Mouse (Mus musculus): ENCODE measurements around the gene Ccdc151. TPM values are rescaled to one million over a fixed set of nuclear protein-coding genes. Genes with fewer than 3 reads are reported as not detected.

Gene Ccdc151
- polyA plus RNA-seq, 1 experiment from 2014 or later = 3.5 TPM

GRCm38 (mm10) chr9:21963417-21963816 is 39.0 kb downstream of the Ccdc151 start, which contains the start of gene Epor:
Gene Epor, minus strand, starts transcription at chr9:21963506.
- ATAC-seq (ENCODE audit: insufficient read depth, low FRiP score, low TSS enrichment) = peak; percentile 36; the same call in 1 of the 2 replicates
- H3K27me3 ChIP-seq (ENCODE audit: control insufficient read depth, insufficient read depth, low read length) = peaks cover 38% of the 10 kb centered on the region

GRCm38 (mm10) chr9:21962416-21963059 is 39.9 kb downstream of the Ccdc151 start:
- WGBS = 4% methylated on average over 33 of the region's 34 CpGs

More at GRCm38 (mm10) chr9:21963417-21963816, 39.0 kb downstream of the Ccdc151 start, which contains the start of gene Epor:
- Histone ChIP-seq H3K4me3 (ENCODE audit: low read depth, low read length) (peak within 1 kb of the TSS; percentile 36), H3K36me3 (ENCODE audit: control insufficient read depth, insufficient read depth, low read length) (no peaks in the 10 kb centered on the region), H3K4me1 (ENCODE audit: control insufficient read depth, insufficient read depth, low read length) (peaks cover 5% of the 10 kb centered on the region; the same call in 1 of the 2 replicates), H3K4me2 (ENCODE audit: low read depth) (peak within 1 kb of the TSS; percentile 71), H3K27ac (ENCODE audit: low read depth, low read length) (no peak within 1 kb of the TSS), H3K9me3 (ENCODE audit: control insufficient read depth, low read length) (no peaks in the 10 kb centered on the region), H3K9ac (ENCODE audit: low read length) (no peak within 1 kb of the TSS; the same call in 1 of the 2 replicates)
- WGBS = 17% methylated on average over 8 of the region's 8 CpGs
- DNase-seq (ENCODE audit: low spot score) = peak; percentile 56

GRCm38 (mm10) chr9:21962010-21962409 is 40.4 kb downstream of the Ccdc151 start:
- WGBS = under 1% methylated on average over 15 of the region's 15 CpGs
- H3K27me3 ChIP-seq (ENCODE audit: control insufficient read depth, insufficient read depth, low read length) = peaks cover 38% of the 10 kb centered on the region
- ATAC-seq (ENCODE audit: insufficient read depth, low FRiP score, low TSS enrichment) = no peak
- peak overlapping the region; percentile 36 for H3K4me3 ChIP-seq (ENCODE audit: low read depth, low read length)
- H3K4me1 ChIP-seq (ENCODE audit: control insufficient read depth, insufficient read depth, low read length) = peaks cover 5% of the 10 kb centered on the region; the same call in 1 of the 2 replicates
- no peak for DNase-seq (ENCODE audit: low spot score)
- H3K9ac ChIP-seq (ENCODE audit: low read length) = 0 out of 2 replicates have a peak overlapping the region, but pooled peaks have one; percentile 11
- H3K9me3 ChIP-seq (ENCODE audit: control insufficient read depth, low read length) = no peaks in the 10 kb centered on the region
- no peaks in the 10 kb centered on the region for H3K36me3 ChIP-seq (ENCODE audit: control insufficient read depth, insufficient read depth, low read length)
- peak overlapping the region; percentile 71 for H3K4me2 ChIP-seq (ENCODE audit: low read depth)
- no peak overlapping the region for H3K27ac ChIP-seq (ENCODE audit: low read depth, low read length)

More at GRCm38 (mm10) chr9:21962416-21963059, 39.9 kb downstream of the Ccdc151 start:
- Histone ChIP-seq H3K36me3 (ENCODE audit: control insufficient read depth, insufficient read depth, low read length) (no peaks in the 10 kb centered on the region), H3K9ac (ENCODE audit: low read length) (no peak overlapping the region; the same call in 1 of the 2 replicates), H3K4me2 (ENCODE audit: low read depth) (peak overlapping the region; percentile 71), H3K27ac (ENCODE audit: low read depth, low read length) (no peak overlapping the region), H3K4me1 (ENCODE audit: control insufficient read depth, insufficient read depth, low read length) (peaks cover 5% of the 10 kb centered on the region; the same call in 1 of the 2 replicates), H3K27me3 (ENCODE audit: control insufficient read depth, insufficient read depth, low read length) (peaks cover 38% of the 10 kb centered on the region), H3K4me3 (ENCODE audit: low read depth, low read length) (peak overlapping the region; percentile 36), H3K9me3 (ENCODE audit: control insufficient read depth, low read length) (no peaks in the 10 kb centered on the region)
- DNase-seq (ENCODE audit: low spot score) (peak; percentile 75), ATAC-seq (ENCODE audit: insufficient read depth, low FRiP score, low TSS enrichment) (peak; percentile 71; the same call in 1 of the 2 replicates)

- 2% methylated on average over 35 of the region's 35 CpGs for WGBS
- peak overlapping the region; percentile 71 for H3K4me2 ChIP-seq (ENCODE audit: low read depth)
- H3K4me1 ChIP-seq (ENCODE audit: control insufficient read depth, insufficient read depth, low read length) = peaks cover 7% of the 10 kb centered on the region; the same call in 1 of the 2 replicates
- H3K9me3 ChIP-seq (ENCODE audit: control insufficient read depth, low read length) = no peaks in the 10 kb centered on the region
- H3K36me3 ChIP-seq (ENCODE audit: control insufficient read depth, insufficient read depth, low read length) = no peaks in the 10 kb centered on the region
- no peak overlapping the region for H3K27ac ChIP-seq (ENCODE audit: low read depth, low read length)
- ATAC-seq (ENCODE audit: insufficient read depth, low FRiP score, low TSS enrichment) (no peak), DNase-seq (ENCODE audit: low spot score) (no peak)
- peaks cover 38% of the 10 kb centered on the region for H3K27me3 ChIP-seq (ENCODE audit: control insufficient read depth, insufficient read depth, low read length)
- peak overlapping the region; percentile 36 for H3K4me3 ChIP-seq (ENCODE audit: low read depth, low read length)
- H3K9ac ChIP-seq (ENCODE audit: low read length) = peak overlapping the region; percentile 11; the same call in 1 of the 2 replicates
Observed at GRCm38 (mm10) chr9:21961366-21961980, 41.0 kb downstream of the Ccdc151 start.

GRCm38 (mm10) chr9:21960558-21961208 is 41.8 kb downstream of the Ccdc151 start:
- no peak overlapping the region for H3K27ac ChIP-seq (ENCODE audit: low read depth, low read length)
- 7% methylated on average over 26 of the region's 26 CpGs for WGBS

GRCm38 (mm10) chr9:21960135-21960534 is 42.3 kb downstream of the Ccdc151 start:
- no peak overlapping the region for H3K4me3 ChIP-seq (ENCODE audit: low read depth, low read length)
- H3K36me3 ChIP-seq (ENCODE audit: control insufficient read depth, insufficient read depth, low read length) = no peaks in the 10 kb centered on the region
- DNase-seq (ENCODE audit: low spot score) = no peak
- peaks cover 38% of the 10 kb centered on the region for H3K27me3 ChIP-seq (ENCODE audit: control insufficient read depth, insufficient read depth, low read length)
- H3K4me1 ChIP-seq (ENCODE audit: control insufficient read depth, insufficient read depth, low read length) = peaks cover 9% of the 10 kb centered on the region; the same call in 1 of the 2 replicates
- no peak for ATAC-seq (ENCODE audit: insufficient read depth, low FRiP score, low TSS enrichment)
- H3K9me3 ChIP-seq (ENCODE audit: control insufficient read depth, low read length) = no peaks in the 10 kb centered on the region
- no peak overlapping the region for H3K9ac ChIP-seq (ENCODE audit: low read length)
- 52% methylated on average over 9 of the region's 9 CpGs for WGBS
- no peak overlapping the region for H3K4me2 ChIP-seq (ENCODE audit: low read depth)
- H3K27ac ChIP-seq (ENCODE audit: low read depth, low read length) = no peak overlapping the region

More at GRCm38 (mm10) chr9:21960558-21961208, 41.8 kb downstream of the Ccdc151 start:
- DNase-seq (ENCODE audit: low spot score) (no peak), ATAC-seq (ENCODE audit: insufficient read depth, low FRiP score, low TSS enrichment) (no peak)
- no peaks in the 10 kb centered on the region for H3K9me3 ChIP-seq (ENCODE audit: control insufficient read depth, low read length)
- H3K36me3 ChIP-seq (ENCODE audit: control insufficient read depth, insufficient read depth, low read length) = no peaks in the 10 kb centered on the region
- peaks cover 38% of the 10 kb centered on the region for H3K27me3 ChIP-seq (ENCODE audit: control insufficient read depth, insufficient read depth, low read length)
- peaks cover 9% of the 10 kb centered on the region; the same call in 1 of the 2 replicates for H3K4me1 ChIP-seq (ENCODE audit: control insufficient read depth, insufficient read depth, low read length)
- no peak overlapping the region; the same call in 1 of the 2 replicates for H3K4me3 ChIP-seq (ENCODE audit: low read depth, low read length)
- peak overlapping the region; percentile 71 for H3K4me2 ChIP-seq (ENCODE audit: low read depth)
- no peak overlapping the region for H3K9ac ChIP-seq (ENCODE audit: low read length)

- no peak overlapping the region for H3K4me2 ChIP-seq (ENCODE audit: low read depth)
- DNase-seq (ENCODE audit: low spot score) (no peak), ATAC-seq (ENCODE audit: insufficient read depth, low FRiP score, low TSS enrichment) (no peak)
- WGBS = 93% methylated on average over 7 of the region's 7 CpGs
- no peak overlapping the region for H3K27ac ChIP-seq (ENCODE audit: low read depth, low read length)
- H3K27me3 ChIP-seq (ENCODE audit: control insufficient read depth, insufficient read depth, low read length) = peaks cover 38% of the 10 kb centered on the region
- H3K9me3 ChIP-seq (ENCODE audit: control insufficient read depth, low read length) = no peaks in the 10 kb centered on the region
- no peak overlapping the region for H3K9ac ChIP-seq (ENCODE audit: low read length)
- no peak overlapping the region for H3K4me3 ChIP-seq (ENCODE audit: low read depth, low read length)
- peaks cover 9% of the 10 kb centered on the region; the same call in 1 of the 2 replicates for H3K4me1 ChIP-seq (ENCODE audit: control insufficient read depth, insufficient read depth, low read length)
- no peaks in the 10 kb centered on the region for H3K36me3 ChIP-seq (ENCODE audit: control insufficient read depth, insufficient read depth, low read length)
Observed at GRCm38 (mm10) chr9:21959244-21959643, 43.2 kb downstream of the Ccdc151 start.

- ATAC-seq (ENCODE audit: insufficient read depth, low FRiP score, low TSS enrichment) = no peak
- no peak for DNase-seq (ENCODE audit: low spot score)
- Histone ChIP-seq H3K9ac (ENCODE audit: low read length) (no peak overlapping the region), H3K27ac (ENCODE audit: low read depth, low read length) (no peak overlapping the region), H3K4me1 (ENCODE audit: control insufficient read depth, insufficient read depth, low read length) (peaks cover 9% of the 10 kb centered on the region; the same call in 1 of the 2 replicates), H3K36me3 (ENCODE audit: control insufficient read depth, insufficient read depth, low read length) (no peaks in the 10 kb centered on the region), H3K27me3 (ENCODE audit: control insufficient read depth, insufficient read depth, low read length) (peaks cover 36% of the 10 kb centered on the region), H3K4me2 (ENCODE audit: low read depth) (no peak overlapping the region), H3K9me3 (ENCODE audit: control insufficient read depth, low read length) (no peaks in the 10 kb centered on the region), H3K4me3 (ENCODE audit: low read depth, low read length) (no peak overlapping the region)
- WGBS = 82% methylated on average over 5 of the region's 5 CpGs
Observed at GRCm38 (mm10) chr9:21958372-21958771, 44.1 kb downstream of the Ccdc151 start.
